Mouse (Mus musculus) embryonic facial prominence, embryonic 13.5 days (tissue): Measurements from ENCODE around the gene Il33. TPM values are rescaled to one million over a fixed set of nuclear protein-coding genes. Genes with fewer than 3 reads are reported as not detected.

Experiments used
- ATAC-seq: fragments of 200-750 bp; cut with Nextera tagmentation; 2 replicates; pipeline ENCODE4 v1.8.0; 2017; ENCODE audit warnings: low read depth; ENCODE audit not compliant: insufficient number of reproducible peaks, insufficient read depth, low FRiP score, low TSS enrichment
- H3K27ac ChIP-seq: fragments of 300-500 bp; sonication (generic); 2 replicates; pipeline ENCODE4 v1.5.1; 2015; ENCODE audit warnings: moderate library complexity, mild to moderate bottlenecking, inconsistent platforms
- H3K27me3 ChIP-seq: fragments of 300-500 bp; sonication (generic); 2 replicates; pipeline ENCODE4 v1.6.1; 2015; ENCODE audit warnings: mild to moderate bottlenecking, inconsistent platforms
- H3K36me3 ChIP-seq: fragments of 300-500 bp; sonication (generic); 2 replicates; pipeline ENCODE4 v1.6.1; 2015; ENCODE audit warnings: mild to moderate bottlenecking, inconsistent platforms
- H3K4me1 ChIP-seq: fragments of 300-500 bp; sonication (generic); 2 replicates; pipeline ENCODE4 v1.6.1; 2015; ENCODE audit warnings: inconsistent platforms
- H3K4me2 ChIP-seq: fragments of 300-500 bp; sonication (generic); 2 replicates; pipeline ENCODE4 v1.6.1; 2015; ENCODE audit warnings: moderate library complexity, mild to moderate bottlenecking, inconsistent platforms
- H3K4me3 ChIP-seq: fragments of 300-500 bp; sonication (generic); 2 replicates; pipeline ENCODE4 v1.5.1; 2015; ENCODE audit warnings: mild to moderate bottlenecking, inconsistent platforms
- H3K9ac ChIP-seq: fragments of 300-500 bp; sonication (generic); 2 replicates; pipeline ENCODE4 v1.6.1; 2015; ENCODE audit warnings: mild to moderate bottlenecking, inconsistent platforms
- H3K9me3 ChIP-seq: fragments of 300-500 bp; sonication (generic); 2 replicates; pipeline ENCODE4 v1.6.1; 2016; ENCODE audit warnings: inconsistent platforms
- WGBS: fragments of 180-500 bp; shearing (Covaris S2); methylation state at CpG from one replicate; pipeline ENCODE4 v1.1.7; 2015; ENCODE audit warnings: mixed read lengths; 5-methylcytosine and 5-hydroxymethylcytosine counted together
- polyA plus RNA-seq: library from polyadenylated mRNA; unstranded; fragments of >200 nt; fragmentation: Nextera tagmentation; extraction: Ambion mirVana; gene quantifications from 2 replicates; pipeline ENCODE4 v1.2.1, GENCODE M21; 2015

Gene Il33
- polyA plus RNA-seq, 1 experiment from 2014 or later, result 2.0 TPM

DNA sequence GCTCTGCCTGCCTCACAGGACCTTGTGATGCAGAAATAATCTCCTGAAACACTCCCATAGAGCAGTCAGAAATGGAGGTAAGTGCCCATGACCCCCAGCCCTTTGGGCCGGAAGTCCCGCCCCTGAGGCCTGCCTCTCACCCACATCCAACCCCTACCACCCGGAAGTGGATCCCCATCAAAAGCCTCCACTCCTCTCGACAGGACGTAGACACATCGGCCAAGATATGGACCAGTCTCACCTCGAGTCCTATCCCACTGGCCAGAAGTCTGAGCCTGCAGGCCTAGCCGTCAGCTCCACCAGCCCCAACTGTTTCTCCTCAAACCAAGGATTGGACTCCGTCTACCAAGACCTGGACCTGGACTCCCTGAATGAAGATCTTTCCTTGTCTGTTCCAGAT is 78.7 kb downstream of the Il33 start, which contains the start of gene Trpd52l3:
TSS of gene Trpd52l3 (plus strand) at position 170 of the 400 bp plus-strand sequence.
- Histone ChIP-seq H3K36me3 (no peaks in the 10 kb centered on the region), H3K4me3 (no peak within 1 kb of the TSS), H3K9me3 (no peaks in the 10 kb centered on the region), H3K4me2 (no peak within 1 kb of the TSS), H3K27ac (no peak within 1 kb of the TSS), H3K9ac (no peak within 1 kb of the TSS), H3K27me3 (no peaks in the 10 kb centered on the region), H3K4me1 (0 out of 2 replicates have a peak, but pooled peaks cover 4% of the 10 kb centered on the region)
- ATAC-seq, result no peak
- 92% methylated on average over 9 of the region's 9 CpGs for WGBS

DNA sequence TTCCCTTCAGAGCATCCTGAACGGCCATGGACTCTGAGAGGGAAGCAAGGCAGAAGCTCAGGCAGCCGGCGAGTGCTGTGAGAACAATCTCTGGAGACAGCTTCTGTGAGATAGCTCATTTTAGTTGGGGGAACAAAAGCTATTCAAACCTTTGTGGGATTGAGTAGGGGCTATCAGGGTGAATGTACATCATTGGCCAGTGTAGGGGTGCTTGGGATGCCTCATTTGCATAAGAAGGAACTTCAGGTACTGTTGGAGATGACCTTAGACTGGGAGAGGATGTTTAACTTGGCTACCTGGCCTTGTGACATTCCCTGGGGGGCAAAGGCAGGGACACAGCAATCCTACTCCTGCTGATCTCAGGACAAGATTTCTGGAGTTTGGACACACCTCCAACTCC is 81.5 kb downstream of the Il33 start:
- H3K9me3 ChIP-seq, result no peaks in the 10 kb centered on the region
- no peaks in the 10 kb centered on the region for H3K27me3 ChIP-seq
- no peak overlapping the region for H3K4me2 ChIP-seq
- H3K4me1 ChIP-seq, result no peaks in the 10 kb centered on the region
- H3K9ac ChIP-seq, result no peak overlapping the region
- no peak overlapping the region for H3K27ac ChIP-seq
- ATAC-seq, result no peak
- 80% methylated on average over 3 of the region's 3 CpGs for WGBS
- H3K4me3 ChIP-seq, result no peak overlapping the region
- H3K36me3 ChIP-seq, result no peaks in the 10 kb centered on the region

Other genes starting within 250 kb of the Il33 start
- 1.4 and 1.7 TPM in 2 replicates for gene Mlana, start 227.3 kb upstream of the Il33 start, polyA plus RNA-seq
- gene 9930021J03Rik, start 119.1 kb upstream of the Il33 start, polyA plus RNA-seq, result 7.3 and 8.2 TPM in 2 replicates
- gene Ranbp6, start 112.1 kb upstream of the Il33 start, polyA plus RNA-seq, result 18.3 and 21.1 TPM in 2 replicates
- not detected in 2 replicates for gene Trpd52l3, start 78.7 kb downstream of the Il33 start, polyA plus RNA-seq
- gene Uhrf2, start 105.4 kb downstream of the Il33 start, polyA plus RNA-seq, result 77.6 and 87.7 TPM in 2 replicates